Mouse (Mus musculus) kidney, adult 2 months (tissue): ENCODE measurements around the gene Tmcc3. TPM values are rescaled to one million over a fixed set of nuclear protein-coding genes. Genes with fewer than 3 reads are reported as not detected.
A peak's percentile ranks its signal among the peaks of the same experiment; 100 is the strongest.

Experiments used
- DNase-seq: peaks from one replicate; pipeline ENCODE4 v3.0.0; 2021
- H3K27ac ChIP-seq: fragments of 200-500 bp; 2 replicates; pipeline ENCODE4 v1.5.1; 2012; ENCODE audit warnings: low read depth, low read length, control low read depth, inconsistent platforms; ENCODE audit not compliant: insufficient read depth
- H3K27me3 ChIP-seq: fragments of 200-500 bp; replicated peaks from 2 replicates; pipeline ENCODE4 v1.6.1; 2012; ENCODE audit warnings: mild to moderate bottlenecking, moderate library complexity, low read length, inconsistent platforms; ENCODE audit not compliant: control insufficient read depth, insufficient read depth
- H3K36me3 ChIP-seq: fragments of 200-500 bp; 2 replicates; pipeline ENCODE4 v1.6.1; 2012; ENCODE audit warnings: mild to moderate bottlenecking, moderate library complexity, low read length, inconsistent platforms; ENCODE audit not compliant: control insufficient read depth, insufficient read depth
- H3K4me1 ChIP-seq: fragments of 200-500 bp; 2 replicates; pipeline ENCODE4 v1.6.1; 2011; ENCODE audit warnings: low read length; ENCODE audit not compliant: control insufficient read depth, insufficient read depth
- H3K4me3 ChIP-seq: fragments of 200-500 bp; 2 replicates; pipeline ENCODE4 v1.5.1; 2011; ENCODE audit warnings: mild to moderate bottlenecking, low read depth, low read length, control low read depth; ENCODE audit not compliant: insufficient read depth
- CTCF ChIP-seq: fragments of 200-500 bp; conservative IDR thresholded peaks from 2 replicates; pipeline ENCODE4 v1.5.1; 2011; ENCODE audit warnings: low read depth, mild to moderate bottlenecking, control low read depth, low read length, moderate library complexity, mixed read lengths; ENCODE audit not compliant: insufficient read depth, insufficient read length
- POLR2A ChIP-seq: fragments of 200-500 bp; IDR thresholded peaks from one replicate; pipeline ENCODE4 v1.6.1; 2011; ENCODE audit warnings: low read depth, low read length, control low read depth
- WGBS: fragments of 180-500 bp; shearing (Covaris S2); methylation state at CpG from one replicate; pipeline ENCODE4 v1.1.7; 2018; 5-methylcytosine and 5-hydroxymethylcytosine counted together
- polyA plus RNA-seq: library from polyadenylated mRNA; depleted of rRNA; stranded (reverse); fragments of >200 nt; gene quantifications from 2 replicates; pipeline ENCODE4 v1.2.3, GENCODE M21; 2012

The Tmcc3 gene
- polyA plus RNA-seq, 1 experiment, result 11.2 TPM

DNA sequence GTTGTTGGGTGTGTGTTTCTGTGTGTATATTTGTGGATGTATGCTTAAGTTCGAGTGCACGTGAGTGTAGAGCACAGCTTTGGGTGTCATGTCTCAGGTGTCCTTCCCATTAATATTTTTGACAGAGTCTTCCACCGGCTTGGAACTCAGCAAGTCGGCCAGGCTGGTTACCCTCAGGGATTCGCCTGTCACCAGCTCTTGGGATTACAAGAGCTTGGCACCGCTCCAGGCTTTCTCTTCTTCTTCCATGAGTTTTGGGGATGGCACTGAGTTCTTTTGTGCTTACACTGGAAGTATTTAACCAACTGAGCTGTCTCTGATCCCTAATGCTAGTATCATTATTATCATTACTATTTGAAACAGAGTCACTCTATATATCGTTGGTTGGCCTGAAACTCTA lies 29.0 kb upstream of the Tmcc3 start:
- Histone ChIP-seq H3K4me1 (no peaks in the 10 kb centered on the region), H3K36me3 (no peaks in the 10 kb centered on the region), H3K27ac (no peak overlapping the region), H3K27me3 (no peaks in the 10 kb centered on the region), H3K4me3 (no peak overlapping the region)
- DNase-seq, result no peak
- 75% methylated on average over 7 of the region's 7 CpGs for WGBS
- TF ChIP-seq CTCF (no peak), POLR2A (no peak)

DNA sequence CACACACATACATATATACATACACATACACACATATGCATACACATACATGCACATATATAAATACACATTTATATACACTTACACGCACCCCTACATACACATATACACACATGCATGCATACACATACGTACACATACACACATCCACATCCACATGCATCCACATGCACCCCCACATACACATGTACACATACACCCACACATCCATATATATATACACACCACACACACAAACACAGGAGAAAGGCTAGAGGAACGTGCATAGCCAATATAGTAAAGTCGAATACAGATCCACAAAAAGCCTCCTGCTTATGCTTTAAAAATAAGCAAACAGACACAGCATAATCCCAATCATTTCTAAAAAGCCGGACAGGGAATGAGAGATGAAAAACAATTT lies 17.3 kb upstream of the Tmcc3 start:
- WGBS, result 93% methylated on average over 5 of the region's 5 CpGs
- no peaks in the 10 kb centered on the region for H3K27me3 ChIP-seq
- H3K27ac ChIP-seq, result no peak overlapping the region
- no peak overlapping the region for H3K4me3 ChIP-seq
- no peaks in the 10 kb centered on the region for H3K36me3 ChIP-seq
- TF ChIP-seq POLR2A (no peak), CTCF (no peak)
- DNase-seq, result no peak
- no peaks in the 10 kb centered on the region for H3K4me1 ChIP-seq

DNA sequence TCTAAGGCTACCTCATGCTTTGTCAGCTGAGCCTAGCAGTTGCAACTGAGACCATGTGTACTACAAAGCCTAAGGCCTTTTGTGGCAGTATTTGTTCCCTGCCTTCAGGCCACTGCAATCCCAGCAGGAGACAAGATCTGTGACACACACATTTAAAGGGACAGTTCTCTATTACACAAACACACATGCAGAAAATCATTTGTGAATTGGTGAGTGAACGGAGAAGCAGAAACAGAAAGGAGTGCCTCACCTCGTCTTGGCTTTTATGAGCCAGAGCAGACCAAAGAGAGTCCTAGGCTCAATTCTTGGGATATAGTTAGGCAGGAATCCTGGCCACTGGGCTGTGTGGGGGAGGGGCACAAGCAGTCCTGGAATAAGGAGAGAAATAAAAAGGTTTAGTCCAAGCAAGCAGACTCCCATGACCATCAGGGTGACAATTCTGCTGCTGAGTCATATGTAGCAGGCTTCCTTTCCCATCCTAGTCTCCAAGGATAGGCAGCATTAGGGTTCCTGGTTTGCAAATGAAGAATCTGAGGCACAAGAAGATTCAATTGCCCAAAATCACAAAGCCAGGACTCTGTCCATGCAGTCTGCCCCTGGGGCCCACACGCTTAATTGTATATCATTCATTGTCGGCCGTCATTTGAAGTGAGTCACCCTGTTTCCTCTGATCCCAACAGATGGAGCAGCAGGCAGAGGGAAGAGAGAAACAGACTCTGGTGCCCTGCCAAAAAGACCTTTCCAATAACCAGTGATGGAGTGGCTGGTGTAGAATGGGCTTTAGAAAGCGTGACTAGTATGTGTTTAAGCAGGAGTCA lies 16.6 kb upstream of the Tmcc3 start:
- Histone ChIP-seq H3K27me3 (no peaks in the 10 kb centered on the region), H3K4me3 (no peak overlapping the region), H3K27ac (no peak overlapping the region), H3K4me1 (no peaks in the 10 kb centered on the region), H3K36me3 (no peaks in the 10 kb centered on the region)
- 70% methylated on average over 6 of the region's 6 CpGs for WGBS
- no peak for DNase-seq
- TF ChIP-seq POLR2A (no peak), CTCF (no peak)

DNA sequence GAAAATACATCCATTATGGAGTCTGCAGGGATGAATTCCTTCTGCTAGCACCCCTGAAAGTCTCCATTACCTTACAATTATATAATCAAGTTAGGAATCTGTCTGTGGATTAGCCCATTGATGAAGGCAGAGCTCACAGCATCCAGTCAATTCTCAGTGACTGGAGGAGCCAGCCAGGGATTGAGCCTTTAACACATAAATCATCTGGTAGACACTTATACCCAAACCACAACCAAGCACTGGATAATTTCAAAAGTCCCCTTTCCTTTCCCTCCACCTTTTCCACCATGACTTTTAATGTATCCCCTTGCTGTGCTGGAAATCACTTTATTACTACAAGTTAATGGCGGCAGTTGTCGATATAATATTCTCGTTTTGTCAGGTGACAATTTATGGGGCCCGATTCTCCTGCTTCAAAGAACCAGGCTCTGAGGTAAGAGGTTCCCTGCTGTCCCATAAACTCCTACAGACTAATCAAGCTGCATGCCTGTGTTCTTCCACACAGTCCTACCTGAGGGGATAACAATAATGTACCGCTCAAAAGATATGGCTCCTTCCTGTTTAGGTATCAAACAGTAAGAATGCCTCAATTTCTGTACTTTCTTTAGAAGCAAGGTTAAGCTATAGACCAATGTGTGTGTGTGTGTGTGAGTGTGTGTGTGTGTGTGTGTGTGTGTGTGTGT lies 15.7 kb upstream of the Tmcc3 start:
- H3K27me3 ChIP-seq, result no peaks in the 10 kb centered on the region
- 89% methylated on average over 5 of the region's 5 CpGs for WGBS
- H3K27ac ChIP-seq, result no peak overlapping the region
- H3K4me1 ChIP-seq, result no peaks in the 10 kb centered on the region
- TF ChIP-seq POLR2A (no peak), CTCF (no peak)
- no peaks in the 10 kb centered on the region for H3K36me3 ChIP-seq
- no peak for DNase-seq
- no peak overlapping the region for H3K4me3 ChIP-seq

DNA sequence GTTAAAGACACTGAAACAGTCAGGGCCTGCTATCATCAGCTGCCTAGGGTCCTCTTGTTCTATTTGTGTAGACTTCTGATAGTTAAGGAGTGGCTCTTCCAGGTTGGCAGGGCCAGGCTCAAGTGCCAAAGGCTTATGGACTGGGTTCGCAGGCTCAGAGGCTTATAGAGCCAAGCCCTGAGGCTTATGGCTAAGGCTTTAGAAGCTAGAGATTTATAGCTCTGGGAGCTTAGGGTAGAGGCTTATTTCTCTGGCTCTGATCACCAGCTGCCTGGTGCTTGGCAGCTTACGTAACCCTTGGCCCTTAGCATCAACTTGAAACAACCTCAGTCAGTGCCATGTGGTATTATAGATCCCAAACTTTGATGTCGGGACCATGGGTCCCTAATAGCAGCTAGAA lies 13.3 kb upstream of the Tmcc3 start, which contains the start of gene Gm4792:
Gm4792 (minus strand) TSS at position 233 of the 400 bp plus-strand sequence.
- DNase-seq, result no peak
- H3K27ac ChIP-seq, result no peak within 1 kb of the TSS
- TF ChIP-seq POLR2A (no peak), CTCF (no peak)
- H3K36me3 ChIP-seq, result no peaks in the 10 kb centered on the region
- no peaks in the 10 kb centered on the region for H3K4me1 ChIP-seq
- WGBS, result 63% methylated on average over 3 of the region's 3 CpGs
- H3K4me3 ChIP-seq, result no peak within 1 kb of the TSS
- no peaks in the 10 kb centered on the region for H3K27me3 ChIP-seq

DNA sequence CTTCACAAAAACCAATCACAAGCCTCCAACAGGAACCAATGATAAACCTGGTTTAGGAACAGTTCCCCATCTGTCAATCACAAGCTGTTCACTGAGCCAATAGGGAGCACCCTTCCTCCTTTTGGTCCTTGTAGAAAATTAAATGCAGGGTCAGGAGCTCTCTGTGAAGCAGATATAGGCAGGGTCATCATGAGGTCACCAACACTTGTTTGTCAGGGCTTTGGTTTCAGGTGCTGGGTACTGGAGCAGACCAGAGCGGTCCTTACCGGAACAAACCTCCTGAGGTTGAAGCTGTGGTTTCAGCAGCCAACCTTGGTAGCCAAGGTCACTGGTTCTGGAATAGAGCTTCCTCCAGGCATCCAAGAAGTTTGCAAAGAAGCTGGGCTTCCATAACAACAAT lies 12.4 kb upstream of the Tmcc3 start:
- Histone ChIP-seq H3K27ac (no peak overlapping the region), H3K27me3 (no peaks in the 10 kb centered on the region), H3K4me1 (no peaks in the 10 kb centered on the region), H3K36me3 (no peaks in the 10 kb centered on the region), H3K4me3 (no peak overlapping the region)
- TF ChIP-seq POLR2A (no peak), CTCF (no peak)
- 56% methylated on average over 2 of the region's 2 CpGs for WGBS
- DNase-seq, result peak; percentile 50

DNA sequence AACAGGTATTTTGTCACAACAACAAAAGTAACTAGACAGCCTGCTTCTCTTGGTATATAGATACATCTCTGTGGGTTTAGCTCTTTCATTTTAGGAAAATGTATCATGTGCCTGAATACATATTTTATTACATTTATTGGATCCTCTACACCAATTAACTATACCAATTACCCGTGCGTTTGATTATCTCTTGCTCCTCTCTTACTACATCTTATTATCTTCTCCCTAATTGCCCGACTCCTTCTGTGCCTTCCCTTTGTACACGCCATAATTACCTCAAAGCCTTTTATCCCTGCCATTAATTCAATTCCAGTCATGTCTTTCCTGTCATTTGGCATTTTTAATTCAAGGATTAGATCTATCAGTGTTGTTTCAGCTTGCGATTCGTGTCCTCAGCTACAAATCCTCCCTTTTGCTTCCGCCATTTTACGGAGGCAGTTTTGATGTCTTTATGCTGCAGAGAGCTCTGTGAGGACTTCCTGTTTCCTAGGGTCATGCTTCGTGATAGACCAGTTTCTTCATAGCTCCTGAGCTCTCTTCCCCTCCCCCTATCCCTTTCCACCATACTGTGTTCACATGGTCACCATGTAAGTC lies 7.6 kb upstream of the Tmcc3 start:
- Histone ChIP-seq H3K4me3 (no peak overlapping the region), H3K27ac (no peak overlapping the region), H3K4me1 (no peaks in the 10 kb centered on the region), H3K27me3 (no peaks in the 10 kb centered on the region), H3K36me3 (no peaks in the 10 kb centered on the region)
- no peak for TF ChIP-seq CTCF
- no peak for TF ChIP-seq POLR2A
- DNase-seq, result no peak
- WGBS, result 77% methylated on average over 9 of the region's 9 CpGs
